Mouse (Mus musculus) midbrain, embryonic 15.5 days (tissue): ENCODE measurements at regions not wholly inside any gene's neighbourhood (a gene's known extent, or its start where the extent isn't known, plus 50 kb on each side); places are given as distances from the start of the nearest gene placed in this dataset.

Source experiments
- ATAC-seq: fragments of 200-750 bp; cut with Nextera tagmentation; replicated peaks from 2 replicates; pipeline ENCODE4 v1.8.0; 2017; ENCODE audit warnings: moderate TSS enrichment
- H3K27ac ChIP-seq: fragments of 300-500 bp; sonication (generic); 2 replicates; pipeline ENCODE4 v1.5.1; 2015; ENCODE audit warnings: mild to moderate bottlenecking, inconsistent platforms
- H3K27me3 ChIP-seq: fragments of 300-500 bp; sonication (generic); replicated peaks from 2 replicates; pipeline ENCODE4 v1.6.1; 2015; ENCODE audit warnings: inconsistent platforms
- H3K36me3 ChIP-seq: fragments of 300-500 bp; sonication (generic); replicated peaks from 2 replicates; pipeline ENCODE4 v1.6.1; 2015; ENCODE audit warnings: inconsistent platforms
- H3K4me1 ChIP-seq: fragments of 300-500 bp; sonication (generic); 2 replicates; pipeline ENCODE4 v1.6.1; 2015; ENCODE audit warnings: inconsistent platforms
- H3K4me2 ChIP-seq: fragments of 300-500 bp; sonication (generic); 2 replicates; pipeline ENCODE4 v1.6.1; 2015; ENCODE audit warnings: inconsistent platforms, mild to moderate bottlenecking, moderate library complexity
- H3K4me3 ChIP-seq: fragments of 300-500 bp; sonication (generic); 2 replicates; pipeline ENCODE4 v1.5.1; 2015; ENCODE audit warnings: mild to moderate bottlenecking, inconsistent platforms
- H3K9ac ChIP-seq: fragments of 300-500 bp; sonication (generic); 2 replicates; pipeline ENCODE4 v1.6.1; 2015; ENCODE audit warnings: mild to moderate bottlenecking, inconsistent platforms
- H3K9me3 ChIP-seq: fragments of 300-500 bp; sonication (generic); 2 replicates; pipeline ENCODE4 v1.6.1; 2016; ENCODE audit warnings: inconsistent platforms
- WGBS: fragments of 180-500 bp; shearing (Covaris S2); methylation state at CpG from one replicate; pipeline ENCODE4 v1.1.7; 2015; ENCODE audit warnings: mixed read lengths; 5-methylcytosine and 5-hydroxymethylcytosine counted together

DNA sequence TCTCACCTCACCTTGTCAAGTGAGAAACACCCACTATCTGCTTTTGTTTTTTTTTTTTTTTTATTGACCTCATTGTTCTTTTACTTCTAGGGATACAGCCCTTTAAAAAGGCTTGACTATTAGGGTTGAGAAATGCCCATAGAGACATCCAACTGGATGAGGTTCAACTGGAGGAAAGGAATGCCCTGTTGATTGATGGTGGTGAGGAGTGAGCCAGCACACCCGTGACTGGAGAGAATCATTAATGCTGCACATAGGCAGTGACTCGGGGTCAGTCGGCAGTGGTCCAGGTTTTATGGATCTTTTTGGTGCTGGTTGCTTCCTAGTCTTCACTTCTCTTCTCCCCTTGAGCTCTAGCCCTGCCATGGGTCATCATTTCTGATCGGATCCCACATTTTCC, 82.9 kb upstream of the Cryz start:
- Histone ChIP-seq H3K9me3 (no peaks in the 10 kb centered on the region), H3K27ac (no peak overlapping the region)
- ATAC-seq: no peak

DNA sequence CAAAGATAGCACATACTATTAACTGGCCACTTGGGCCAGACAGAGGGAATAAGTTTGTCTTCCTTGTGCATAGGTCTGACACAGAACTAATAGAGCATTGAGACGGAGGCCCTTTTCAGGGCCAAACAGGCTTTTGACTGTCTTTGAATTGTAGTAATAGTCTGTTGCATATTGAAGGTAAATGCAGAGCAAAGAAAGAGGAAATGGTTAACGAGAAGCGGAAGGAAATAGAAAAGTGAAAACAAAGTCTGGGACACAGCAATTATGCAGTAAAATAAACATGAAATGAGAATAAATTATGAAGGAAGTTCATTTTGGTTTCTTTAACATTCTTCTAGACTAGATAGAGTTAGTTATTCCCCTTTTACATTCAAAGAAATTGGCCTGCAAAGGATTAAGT, 86.4 kb upstream of the Cryz start:
- Histone ChIP-seq H3K27me3 (no peaks in the 10 kb centered on the region), H3K9ac (no peak overlapping the region), H3K4me3 (no peak overlapping the region), H3K4me2 (no peak overlapping the region), H3K27ac (no peak overlapping the region), H3K36me3 (no peaks in the 10 kb centered on the region), H3K9me3 (no peaks in the 10 kb centered on the region), H3K4me1 (no peaks in the 10 kb centered on the region)
- no peak for ATAC-seq
- 82% methylated on average over 3 of the region's 3 CpGs for WGBS

More for the DNA sequence above, 82.9 kb upstream of the Cryz start:
- Histone ChIP-seq H3K4me1 (no peaks in the 10 kb centered on the region), H3K36me3 (no peaks in the 10 kb centered on the region), H3K4me3 (no peak overlapping the region), H3K9ac (no peak overlapping the region), H3K4me2 (no peak overlapping the region), H3K27me3 (no peaks in the 10 kb centered on the region)
- 96% methylated on average over 4 of the region's 4 CpGs for WGBS

DNA sequence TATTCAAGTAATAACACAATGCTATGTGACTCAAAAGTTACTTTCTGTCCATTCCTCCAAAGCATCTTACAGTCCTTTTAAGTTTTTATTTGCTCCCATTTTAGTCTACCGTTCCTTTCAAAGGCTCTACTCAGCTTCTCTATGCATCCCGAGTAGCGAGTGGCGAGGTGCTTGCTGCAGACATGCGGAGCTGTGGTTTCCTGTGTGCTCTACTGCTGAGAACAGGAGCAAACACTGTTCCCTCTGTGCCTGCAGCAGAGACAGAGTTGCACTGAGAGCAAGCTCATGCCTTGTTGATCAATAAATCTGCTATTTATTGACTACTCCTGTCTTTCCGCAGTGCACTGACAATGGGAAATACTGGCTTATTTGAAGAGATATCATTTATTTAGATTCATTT, 87.1 kb upstream of the Cryz start:
- Histone ChIP-seq H3K27me3 (no peaks in the 10 kb centered on the region), H3K4me2 (no peak overlapping the region), H3K4me1 (no peaks in the 10 kb centered on the region), H3K36me3 (no peaks in the 10 kb centered on the region), H3K9ac (no peak overlapping the region), H3K9me3 (no peaks in the 10 kb centered on the region), H3K4me3 (no peak overlapping the region), H3K27ac (no peak overlapping the region)
- no peak for ATAC-seq
- 73% methylated on average over 6 of the region's 6 CpGs for WGBS

DNA sequence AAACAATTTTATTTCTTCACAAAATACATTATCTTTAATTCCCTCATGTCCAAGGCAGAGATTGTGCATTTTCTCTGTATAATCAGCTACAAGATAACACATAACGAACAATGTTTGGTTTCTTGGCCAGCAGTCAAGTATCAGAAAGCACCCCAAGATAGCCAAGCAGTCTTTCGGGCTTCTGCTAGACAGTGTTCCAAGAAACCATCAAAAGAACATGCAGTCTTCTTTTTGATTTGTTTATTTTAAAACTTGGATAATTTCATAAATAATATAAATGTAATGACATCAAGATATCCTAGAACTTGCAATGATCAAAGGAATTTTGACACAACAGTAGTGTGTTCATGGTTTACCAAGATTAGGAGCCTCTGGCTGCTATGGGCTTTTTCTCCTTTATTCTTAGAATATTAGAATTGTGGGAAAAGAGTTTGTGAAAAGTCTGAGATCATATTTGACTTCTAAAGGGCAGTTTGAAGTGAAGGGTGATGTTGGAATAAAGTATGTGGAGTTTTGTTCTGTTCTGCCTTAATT, 103.1 kb upstream of the Cryz start:
- no peaks in the 10 kb centered on the region for H3K4me1 ChIP-seq
- no peak overlapping the region for H3K4me3 ChIP-seq
- H3K4me2 ChIP-seq: no peak overlapping the region
- H3K27ac ChIP-seq: no peak overlapping the region
- WGBS: 85% methylated on average over 2 of the region's 2 CpGs
- H3K9me3 ChIP-seq: no peaks in the 10 kb centered on the region
- H3K27me3 ChIP-seq: no peaks in the 10 kb centered on the region
- no peaks in the 10 kb centered on the region for H3K36me3 ChIP-seq
- no peak overlapping the region for H3K9ac ChIP-seq
- no peak for ATAC-seq

DNA sequence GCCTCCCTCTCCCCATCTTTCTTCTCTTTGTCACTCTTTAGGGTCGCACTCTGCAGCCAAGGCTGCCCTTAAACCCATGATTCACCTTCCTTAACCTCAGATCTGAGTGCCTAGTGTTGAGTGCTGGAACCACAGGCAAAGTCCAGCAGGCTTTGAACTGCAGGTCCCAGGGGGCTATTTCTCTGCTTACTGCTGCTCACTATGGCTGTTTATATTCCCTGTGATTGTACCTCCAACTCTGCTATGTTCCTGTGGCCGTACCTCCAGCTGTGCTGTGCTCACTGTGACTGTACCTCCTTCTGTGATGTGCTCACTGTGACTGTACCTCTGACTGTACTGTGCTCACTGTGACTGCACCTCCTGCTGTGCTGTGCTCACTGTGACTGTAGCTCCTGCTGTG, 124.1 kb upstream of the Cryz start:
- 90% methylated on average over 2 of the region's 2 CpGs for WGBS
- H3K36me3 ChIP-seq: no peaks in the 10 kb centered on the region
- peaks cover 9% of the 10 kb centered on the region for H3K4me1 ChIP-seq
- H3K9ac ChIP-seq: no peak overlapping the region
- ATAC-seq: no peak
- no peaks in the 10 kb centered on the region for H3K9me3 ChIP-seq
- H3K27ac ChIP-seq: no peak overlapping the region
- H3K4me2 ChIP-seq: no peak overlapping the region
- no peaks in the 10 kb centered on the region for H3K27me3 ChIP-seq
- no peak overlapping the region for H3K4me3 ChIP-seq

DNA sequence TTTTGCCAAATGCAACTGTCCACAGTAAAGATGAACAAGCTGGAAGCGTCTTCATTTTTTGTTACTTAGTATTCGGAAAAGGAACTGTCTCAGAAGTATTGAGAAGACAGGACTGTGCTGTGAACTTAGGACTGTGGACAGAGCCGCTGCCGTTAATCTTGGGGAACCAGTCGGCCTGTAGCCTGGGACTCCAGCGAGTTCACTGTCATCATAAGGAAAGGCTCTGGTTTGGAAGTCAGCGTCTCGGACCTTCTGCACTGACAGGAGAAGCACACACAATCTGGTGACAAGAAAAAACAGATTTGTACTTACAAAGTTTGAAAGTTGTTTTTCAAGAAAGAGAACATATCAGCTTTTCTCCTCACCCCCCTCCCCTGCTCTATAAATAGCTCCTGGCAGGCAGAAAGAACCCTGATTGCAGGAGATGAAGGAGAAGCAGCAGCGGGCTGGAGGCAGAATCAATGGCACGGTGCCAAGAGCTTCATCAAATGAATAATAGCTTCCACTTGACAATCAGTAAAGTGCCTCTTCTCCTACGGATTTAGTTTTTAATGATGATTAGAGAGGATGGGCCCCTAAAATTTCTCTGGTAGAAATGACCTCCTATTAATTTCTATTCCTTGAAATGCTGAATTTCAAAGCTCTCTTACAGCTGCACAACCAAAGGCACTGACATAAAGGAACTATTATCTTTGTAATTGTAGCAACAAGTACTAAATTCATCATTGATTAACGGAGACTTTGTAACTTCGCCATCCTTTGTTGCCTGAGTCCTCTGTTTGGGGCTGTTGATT, 128.7 kb upstream of the Cryz start:
- 29% methylated on average over 13 of the region's 13 CpGs for WGBS
- H3K27ac ChIP-seq: no peak overlapping the region
- H3K9ac ChIP-seq: no peak overlapping the region
- no peaks in the 10 kb centered on the region for H3K9me3 ChIP-seq
- peak; percentile 75 for ATAC-seq
- peaks cover 10% of the 10 kb centered on the region for H3K4me1 ChIP-seq
- H3K4me3 ChIP-seq: no peak overlapping the region
- H3K27me3 ChIP-seq: no peaks in the 10 kb centered on the region
- H3K36me3 ChIP-seq: no peaks in the 10 kb centered on the region
- no peak overlapping the region for H3K4me2 ChIP-seq

DNA sequence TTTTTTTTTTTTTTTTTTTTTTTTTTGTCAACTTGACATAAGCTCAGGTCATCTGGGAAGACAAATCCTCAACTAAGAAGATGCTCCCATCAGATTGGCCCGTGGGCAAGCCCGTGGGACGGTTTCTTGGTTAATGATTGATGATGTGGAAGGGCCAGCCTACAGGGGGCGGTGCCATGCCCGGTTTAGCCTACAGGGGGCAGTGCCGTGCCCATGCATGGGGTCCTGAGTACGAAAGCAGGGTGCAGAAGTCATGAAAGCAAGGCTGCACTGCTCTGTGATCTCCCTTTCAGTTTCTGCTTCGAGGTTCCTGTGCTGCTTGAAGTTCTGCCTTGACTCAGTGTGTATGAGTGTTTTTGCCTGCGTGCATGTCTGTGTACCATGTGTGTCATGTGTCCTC, 127.7 kb upstream of the Lhx8 start:
- Histone ChIP-seq H3K9me3 (no peaks in the 10 kb centered on the region), H3K27ac (no peak overlapping the region), H3K9ac (no peak overlapping the region), H3K4me2 (no peak overlapping the region), H3K4me3 (no peak overlapping the region), H3K27me3 (no peaks in the 10 kb centered on the region), H3K36me3 (no peaks in the 10 kb centered on the region), H3K4me1 (no peaks in the 10 kb centered on the region)
- 85% methylated on average over 9 of the region's 9 CpGs for WGBS
- ATAC-seq: no peak

DNA sequence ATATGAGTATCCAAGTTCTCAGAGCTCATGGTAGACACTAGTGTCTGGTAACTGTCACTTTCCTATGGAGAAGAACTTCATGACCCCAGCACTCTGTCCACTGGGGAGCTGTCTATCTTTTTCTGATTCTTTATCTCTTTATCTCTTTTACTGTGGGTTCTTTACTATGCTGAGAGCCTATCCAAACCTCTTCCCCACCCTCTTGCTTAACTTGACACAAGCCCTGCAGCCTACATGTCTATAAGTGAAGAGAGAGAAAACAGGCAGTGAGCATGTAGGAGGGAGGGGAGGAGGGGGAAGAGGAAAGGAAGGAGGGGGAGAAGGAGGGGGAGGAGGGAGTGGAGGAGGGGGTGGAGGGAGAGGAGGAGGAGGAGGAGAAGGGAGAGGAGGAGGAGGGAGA, 122.6 kb upstream of the Lhx8 start:
- ATAC-seq: no peak
- H3K9ac ChIP-seq: no peak overlapping the region
- H3K4me3 ChIP-seq: no peak overlapping the region
- no peaks in the 10 kb centered on the region for H3K4me1 ChIP-seq
- H3K36me3 ChIP-seq: no peaks in the 10 kb centered on the region
- no peak overlapping the region for H3K4me2 ChIP-seq
- H3K27ac ChIP-seq: no peak overlapping the region
- H3K9me3 ChIP-seq: no peaks in the 10 kb centered on the region
- no peaks in the 10 kb centered on the region for H3K27me3 ChIP-seq

DNA sequence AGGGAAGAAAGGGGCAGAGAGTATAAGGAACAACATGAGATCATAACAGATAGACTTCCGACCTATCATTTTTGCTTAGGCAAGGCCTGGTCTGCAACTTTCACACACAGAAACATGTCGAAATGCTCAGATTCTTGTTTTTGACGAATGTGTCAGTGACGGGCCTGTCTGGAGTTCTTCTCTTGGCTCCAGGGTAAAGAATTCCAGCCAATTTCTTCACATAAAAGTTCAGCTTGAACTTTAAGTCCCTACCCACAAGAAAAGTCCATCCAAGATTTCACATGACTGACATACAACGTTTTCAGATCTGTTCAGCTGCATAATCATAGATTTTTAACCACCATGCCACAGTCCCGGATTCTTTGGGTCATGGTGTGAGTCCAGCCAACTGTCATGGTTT, 122.1 kb upstream of the Lhx8 start:
- H3K4me1 ChIP-seq: no peaks in the 10 kb centered on the region
- H3K4me3 ChIP-seq: no peak overlapping the region
- H3K9ac ChIP-seq: no peak overlapping the region
- no peaks in the 10 kb centered on the region for H3K9me3 ChIP-seq
- no peak overlapping the region for H3K27ac ChIP-seq
- no peak overlapping the region for H3K4me2 ChIP-seq
- 83% methylated on average over 6 of the region's 6 CpGs for WGBS
- H3K36me3 ChIP-seq: no peaks in the 10 kb centered on the region
- no peak for ATAC-seq
- H3K27me3 ChIP-seq: no peaks in the 10 kb centered on the region

DNA sequence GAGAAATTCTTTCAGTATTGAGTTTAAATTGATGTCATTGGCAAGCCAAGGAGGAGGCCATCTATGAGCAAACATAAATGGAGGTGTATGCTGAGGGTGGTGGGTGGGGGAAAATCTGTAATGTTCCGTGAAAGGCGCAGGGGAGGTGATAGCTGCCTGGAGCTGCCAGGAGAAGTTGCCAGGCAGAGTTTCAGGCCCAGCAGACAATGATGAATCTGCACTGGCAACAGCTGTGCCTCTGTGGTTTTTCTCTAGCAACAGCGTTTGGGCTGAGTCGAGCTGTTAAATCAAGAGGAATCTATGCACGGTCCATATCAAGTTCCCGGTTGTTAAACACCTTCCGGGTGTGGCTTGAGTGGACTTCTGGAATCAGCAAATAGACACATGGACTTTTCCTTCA, 120.7 kb upstream of the Lhx8 start:
- Histone ChIP-seq H3K4me3 (no peak overlapping the region), H3K9me3 (no peaks in the 10 kb centered on the region), H3K27me3 (no peaks in the 10 kb centered on the region), H3K4me2 (no peak overlapping the region), H3K36me3 (no peaks in the 10 kb centered on the region), H3K4me1 (no peaks in the 10 kb centered on the region), H3K9ac (no peak overlapping the region), H3K27ac (no peak overlapping the region)
- no peak for ATAC-seq
- WGBS: 85% methylated on average over 7 of the region's 7 CpGs

DNA sequence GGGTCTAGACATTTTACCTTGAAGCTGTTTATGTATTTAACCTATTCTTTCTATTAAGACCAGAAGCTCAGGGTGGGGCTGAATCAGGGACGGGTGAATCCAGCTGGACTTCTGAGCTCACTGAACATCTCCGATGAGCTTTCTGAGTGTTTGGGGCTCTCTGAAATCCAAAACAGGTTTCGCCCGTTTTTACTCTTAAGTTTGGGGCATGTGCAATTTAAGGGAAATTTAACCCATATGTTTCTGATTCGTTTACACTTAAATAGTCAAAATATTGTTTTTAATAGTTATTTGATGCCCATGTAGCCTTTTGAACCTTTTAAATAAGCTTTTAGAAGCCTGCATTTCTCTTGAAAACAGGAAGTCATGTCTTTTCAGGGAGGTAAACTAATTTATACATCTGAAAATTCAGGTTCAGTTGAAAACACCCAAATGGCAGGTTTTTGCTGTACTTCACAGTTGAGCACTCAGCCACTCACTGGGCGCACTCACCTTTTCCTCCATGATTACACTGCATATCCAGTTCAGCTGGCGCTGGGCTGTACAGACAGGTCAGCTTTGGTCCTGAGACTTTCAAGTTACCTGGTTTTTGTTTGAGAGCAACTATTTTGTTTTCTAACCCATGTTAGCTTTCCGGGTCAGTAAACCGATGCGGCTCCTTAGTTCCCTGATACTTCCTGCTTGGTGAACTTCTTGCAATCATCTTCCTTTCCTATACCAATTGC, 113.1 kb upstream of the Lhx8 start:
- Histone ChIP-seq H3K4me3 (no peak overlapping the region), H3K36me3 (no peaks in the 10 kb centered on the region), H3K9ac (no peak overlapping the region), H3K9me3 (no peaks in the 10 kb centered on the region), H3K27ac (no peak overlapping the region), H3K27me3 (no peaks in the 10 kb centered on the region), H3K4me1 (no peaks in the 10 kb centered on the region), H3K4me2 (no peak overlapping the region)
- ATAC-seq: no peak
- WGBS: 90% methylated on average over 10 of the region's 10 CpGs

DNA sequence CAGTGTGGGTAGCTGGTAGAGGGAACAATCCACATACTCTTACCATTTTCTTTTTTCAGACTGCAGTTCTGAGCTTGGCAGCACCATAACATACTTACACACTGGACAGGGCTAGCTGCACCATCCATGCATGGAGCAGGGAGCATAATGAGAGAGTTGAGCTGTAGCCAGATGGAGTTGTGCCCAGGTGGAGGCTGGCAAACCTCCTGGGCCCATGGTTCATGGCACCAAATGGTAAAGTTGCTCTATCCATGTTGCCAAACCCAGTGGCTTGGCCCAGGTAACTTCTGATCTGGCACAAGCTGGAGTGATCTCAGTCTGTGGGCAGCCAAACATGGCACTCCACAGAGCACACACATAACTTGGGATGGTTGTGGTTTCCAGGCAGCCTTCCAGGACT, 111.0 kb upstream of the Lhx8 start:
- H3K9me3 ChIP-seq: no peaks in the 10 kb centered on the region
- H3K9ac ChIP-seq: no peak overlapping the region
- no peak overlapping the region for H3K27ac ChIP-seq
- no peaks in the 10 kb centered on the region for H3K4me1 ChIP-seq
- H3K36me3 ChIP-seq: no peaks in the 10 kb centered on the region
- no peak overlapping the region for H3K4me2 ChIP-seq
- no peaks in the 10 kb centered on the region for H3K27me3 ChIP-seq
- no peak for ATAC-seq
- no peak overlapping the region for H3K4me3 ChIP-seq

DNA sequence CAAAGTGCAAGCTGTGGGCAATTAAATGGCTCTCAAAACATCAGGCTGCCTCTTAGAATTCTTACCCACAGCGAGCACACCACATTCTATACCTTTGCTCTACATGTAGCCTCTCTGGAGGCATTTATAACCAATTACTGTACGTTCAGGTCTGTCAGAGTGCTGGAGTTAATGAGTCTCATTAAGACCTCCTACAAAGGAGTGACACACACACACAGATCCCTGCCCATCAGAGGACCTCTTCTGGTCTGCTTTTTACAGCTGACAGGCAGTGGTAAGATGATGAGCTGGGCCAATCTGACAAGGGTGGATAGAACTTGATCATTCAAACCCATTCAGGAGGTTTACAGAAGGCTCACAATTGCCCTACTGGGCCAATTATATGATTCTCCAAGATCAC, 110.4 kb upstream of the Lhx8 start:
- H3K4me2 ChIP-seq: no peak overlapping the region
- no peaks in the 10 kb centered on the region for H3K36me3 ChIP-seq
- H3K27ac ChIP-seq: no peak overlapping the region
- WGBS: 55% methylated on average over 2 of the region's 2 CpGs
- H3K4me3 ChIP-seq: no peak overlapping the region
- ATAC-seq: no peak
- no peaks in the 10 kb centered on the region for H3K4me1 ChIP-seq
- H3K9me3 ChIP-seq: no peaks in the 10 kb centered on the region
- H3K27me3 ChIP-seq: no peaks in the 10 kb centered on the region
- no peak overlapping the region for H3K9ac ChIP-seq
